Mouse (Mus musculus): ENCODE results near the gene Lhfpl2.

GRCm38 (mm10) chr13:94083196-94083595 is 25.6 kb downstream of the Lhfpl2 start:
- no peak for TF ChIP-seq CTCF (IDR thresholded peaks at IDR 0.05; ENCODE audit: control insufficient read depth, insufficient read depth, low read length)
- TF ChIP-seq POLR2A (IDR thresholded peaks at IDR 0.05; ENCODE audit: borderline replicate concordance, control insufficient read depth, low read depth, low read length), result no peak
